ENCODE assay signal across 10 mouse cellular contexts in genomic region chrX:77808602-77809001, GRCm38 (mm10). TPM values are rescaled to one million over a fixed set of nuclear protein-coding genes. Genes with fewer than 3 reads are reported as not detected.
DNase-seq lines count a peak whose midpoint lies in the region; ATAC-seq and TF ChIP-seq lines count a peak whose summit lies in the region.
"Had no signal": no experiment of that assay in that cellular context is flagged by ENCODE, and none has a peak within 500 bp of the region (broad histone marks: within the 10 kb centered on the region; RNA-seq: fewer than 3 reads in every experiment).

No protein-coding gene starts in this region.

- H3K36me3 ChIP-seq in kidney, adult 2 months (ENCODE audit: control insufficient read depth, insufficient read depth, low read length): no peaks in the 10 kb centered on the region
- no peaks in the 10 kb centered on the region for H3K36me3 ChIP-seq in kidney, embryonic 16.5 days (ENCODE audit: insufficient read depth, low read length)
- no peaks in the 10 kb centered on the region for H3K36me3 ChIP-seq in limb, embryonic 10.5 days
- H3K36me3 ChIP-seq: liver, embryonic 15.5 days had no signal

- no peak overlapping the region for H3K4me2 ChIP-seq in kidney, embryonic 16.5 days (replicated peaks; ENCODE audit: low read depth, low read length)
- H3K4me2 ChIP-seq: liver, embryonic 15.5 days had no signal

- no peak for TF ChIP-seq POLR2A in kidney, adult 2 months (IDR thresholded peaks at IDR 0.05; ENCODE audit: low read depth, low read length)

- no peaks in the 10 kb centered on the region for H3K27me3 ChIP-seq in kidney, adult 2 months (replicated peaks; ENCODE audit: control insufficient read depth, insufficient read depth, low read length)
- no peaks in the 10 kb centered on the region for H3K27me3 ChIP-seq in kidney, embryonic 16.5 days (ENCODE audit: insufficient read depth, low read length)
- H3K27me3 ChIP-seq in limb, embryonic 10.5 days (ENCODE audit: low read depth, poor library complexity, severe bottlenecking): no peaks in the 10 kb centered on the region
- H3K27me3 ChIP-seq: liver, embryonic 15.5 days had no signal

- no peak overlapping the region for H3K27ac ChIP-seq in kidney, adult 2 months (ENCODE audit: insufficient read depth, low read depth, low read length)
- H3K27ac ChIP-seq in kidney, embryonic 16.5 days (ENCODE audit: low read length): no peak overlapping the region
- H3K27ac ChIP-seq in limb, embryonic 10.5 days: no peak overlapping the region
- H3K27ac ChIP-seq: liver, embryonic 15.5 days had no signal

- no peak for ATAC-seq in kidney, embryonic 16.5 days (ENCODE audit: low FRiP score, low TSS enrichment)

- H3K9ac ChIP-seq in kidney, embryonic 16.5 days (replicated peaks; ENCODE audit: low read length): no peak overlapping the region
- H3K9ac ChIP-seq: liver, embryonic 15.5 days had no signal

- peak; percentile 41 for DNase-seq in kidney, adult 2 months
- DNase-seq in CD4-positive, CD25-positive, alpha-beta regulatory T cell, adult 2 months (ENCODE audit: low read depth, low spot score): peak; percentile 73
- peak; percentile 10 for DNase-seq in MN1 (ENCODE audit: low spot score)
- DNase-seq in embryo, embryonic 11.5 days (ENCODE audit: low read depth, low spot score): peak; percentile 20
- DNase-seq in limb, embryonic 10.5 days (ENCODE audit: low spot score): peak; percentile 51
- peak; percentile 46 for DNase-seq in retina, postnatal 1 day
- no peak for DNase-seq in layer of hippocampus, adult 11-12 months (ENCODE audit: low spot score)

- WGBS in kidney, adult 2 months: 12% methylated on average over 2 of the region's 2 CpGs
- WGBS in kidney, embryonic 16.5 days: 9% methylated on average over 2 of the region's 2 CpGs
- 24% methylated on average over 2 of the region's 2 CpGs for WGBS in limb, embryonic 10.5 days

- H3K9me3 ChIP-seq in kidney, embryonic 16.5 days (ENCODE audit: low read length): no peaks in the 10 kb centered on the region
- no peaks in the 10 kb centered on the region for H3K9me3 ChIP-seq in limb, embryonic 10.5 days (replicated peaks)
- H3K9me3 ChIP-seq: liver, embryonic 15.5 days had no signal

- no peaks in the 10 kb centered on the region for H3K4me1 ChIP-seq in kidney, adult 2 months (ENCODE audit: control insufficient read depth, insufficient read depth, low read length)
- H3K4me1 ChIP-seq in kidney, embryonic 16.5 days (ENCODE audit: insufficient read depth, low read length): no peaks in the 10 kb centered on the region
- no peaks in the 10 kb centered on the region for H3K4me1 ChIP-seq in limb, embryonic 10.5 days
- H3K4me1 ChIP-seq: liver, embryonic 15.5 days had no signal

- peak; percentile 74 for TF ChIP-seq CTCF in kidney, adult 2 months (conservative IDR thresholded peaks at IDR 0.05; ENCODE audit: insufficient read depth, insufficient read length, low read depth, low read length)

- no peak overlapping the region for H3K4me3 ChIP-seq in kidney, adult 2 months (ENCODE audit: insufficient read depth, low read depth, low read length)
- no peak overlapping the region for H3K4me3 ChIP-seq in kidney, embryonic 16.5 days (ENCODE audit: low read length)
- H3K4me3 ChIP-seq in limb, embryonic 10.5 days: no peak overlapping the region
- H3K4me3 ChIP-seq: liver, embryonic 15.5 days had no signal

RNA-seq across cellular contexts. Expression of gene Prkx, which starts 12.5 kb away (rescaled TPM):
- 6.4 and 7.4 TPM in 2 replicates for polyA plus RNA-seq in kidney, adult 2 months (2012; rRNA removed)
- polyA plus RNA-seq in kidney, embryonic 16.5 days (2015; fragmentation: Nextera tagmentation; extraction: Ambion mirVana): 18.1 and 18.3 TPM in 2 replicates
- polyA plus RNA-seq in limb, embryonic 10.5 days (2016; fragmentation: Nextera tagmentation; extraction: Ambion mirVana): 10.3 and 13.2 TPM in 2 replicates

RNA-seq across cellular contexts. Expression of gene Pbsn, which starts 44.8 kb away (rescaled TPM):
- not detected in 2 replicates for polyA plus RNA-seq in kidney, adult 2 months (2012; rRNA removed)
- polyA plus RNA-seq in kidney, embryonic 16.5 days (2015; fragmentation: Nextera tagmentation; extraction: Ambion mirVana): not detected in 2 replicates
- polyA plus RNA-seq in limb, embryonic 10.5 days (2016; fragmentation: Nextera tagmentation; extraction: Ambion mirVana): not detected in 2 replicates
- polyA plus RNA-seq: liver, embryonic 15.5 days; stomach, embryonic 16.5 days had no signal

RNA-seq across cellular contexts. Expression of gene Gm14744, which starts 56.0 kb away (rescaled TPM):
- polyA plus RNA-seq in kidney, adult 2 months (2012; rRNA removed): not detected in 2 replicates
- not detected in 2 replicates for polyA plus RNA-seq in kidney, embryonic 16.5 days (2015; fragmentation: Nextera tagmentation; extraction: Ambion mirVana)
- polyA plus RNA-seq in limb, embryonic 10.5 days (2016; fragmentation: Nextera tagmentation; extraction: Ambion mirVana): not detected in 2 replicates
- polyA plus RNA-seq: liver, embryonic 15.5 days; stomach, embryonic 16.5 days had no signal
